Mouse (Mus musculus) hindbrain, postnatal 0 days (tissue): ENCODE data around the gene Kng2. TPM values are rescaled to one million over a fixed set of nuclear protein-coding genes. Genes with fewer than 3 reads are reported as not detected.
"Not testable (repeated sequence)": the region's sequence is repeated elsewhere in the genome, so short reads cannot be mapped to it uniquely, and the experiment has no call there.

ENCODE experiments used
- ATAC-seq: fragments of 200-750 bp; cut with Nextera tagmentation; 2 replicates; pipeline ENCODE4 v1.8.0; 2017; ENCODE audit warnings: mild to moderate bottlenecking, moderate TSS enrichment, moderate library complexity
- DNase-seq: peaks from one replicate; pipeline ENCODE4 v3.0.0-alpha.2; 2015; ENCODE audit warnings: low spot score
- H3K27ac ChIP-seq: fragments of 300-500 bp; sonication (generic); 2 replicates; pipeline ENCODE4 v1.5.1; 2014; ENCODE audit warnings: mild to moderate bottlenecking
- H3K27me3 ChIP-seq: fragments of 300-500 bp; sonication (generic); 2 replicates; pipeline ENCODE4 v1.6.1; 2014; ENCODE audit warnings: low read length, mixed read lengths; ENCODE audit not compliant: insufficient read depth
- H3K36me3 ChIP-seq: fragments of 300-500 bp; sonication (generic); 2 replicates; pipeline ENCODE4 v1.6.1; 2014; ENCODE audit warnings: low read length, mixed read lengths; ENCODE audit not compliant: insufficient read depth
- H3K4me1 ChIP-seq: fragments of 300-500 bp; sonication (generic); 2 replicates; pipeline ENCODE4 v1.6.1; 2014; ENCODE audit warnings: antibody characterized with exemption, low read length, mixed read lengths; ENCODE audit not compliant: insufficient read depth
- H3K4me2 ChIP-seq: fragments of 300-500 bp; sonication (generic); 2 replicates; pipeline ENCODE4 v1.6.1; 2014; ENCODE audit warnings: low read depth, mild to moderate bottlenecking, low read length, moderate library complexity, mixed read lengths
- H3K4me3 ChIP-seq: fragments of 300-500 bp; sonication (generic); 2 replicates; pipeline ENCODE4 v1.5.1; 2014; ENCODE audit warnings: low read length
- H3K9ac ChIP-seq: fragments of 300-500 bp; sonication (generic); replicated peaks from 2 replicates; pipeline ENCODE4 v1.6.1; 2014; ENCODE audit warnings: mild to moderate bottlenecking, low read length, moderate library complexity, mixed read lengths
- H3K9me3 ChIP-seq: fragments of 300-500 bp; sonication (generic); 2 replicates; pipeline ENCODE4 v1.6.1; 2016; ENCODE audit warnings: low read length, mixed read lengths
- CTCF ChIP-seq: IDR thresholded peaks from 2 replicates; pipeline ENCODE4 v1.5.1; 2016; ENCODE audit warnings: antibody characterized with exemption, control low read depth, low read depth
- WGBS: fragments of 180-500 bp; shearing (Covaris S2); extraction: QIAGEN DNeasy Blood & Tissue Kit; methylation state at CpG from one replicate; pipeline ENCODE4 v1.1.7; 2014; 5-methylcytosine and 5-hydroxymethylcytosine counted together
- polyA plus RNA-seq: library from polyadenylated mRNA; unstranded; fragments of >200 nt; fragmentation: Nextera tagmentation; extraction: Ambion mirVana; gene quantifications from 2 replicates; pipeline ENCODE4 v1.2.1, GENCODE M21; 2015
- total RNA-seq: library from RNA; depleted of rRNA; stranded (reverse); fragments of >200 nt; gene quantifications from 2 replicates; pipeline ENCODE4 v1.2.3, GENCODE M21; 2014

Kng2 gene
- total and polyA plus RNA-seq, 2 experiments from 2014 or later = 0.11 TPM; not detected in 1

- Histone ChIP-seq H3K4me1 (no peaks in the 10 kb centered on the region), H3K4me3 (no peak overlapping the region), H3K9ac (no peak overlapping the region), H3K9me3 (no peaks in the 10 kb centered on the region), H3K27ac (no peak overlapping the region), H3K36me3 (no peaks in the 10 kb centered on the region), H3K27me3 (no peaks in the 10 kb centered on the region), H3K4me2 (no peak overlapping the region)
- DNase-seq (no peak), ATAC-seq (no peak)
- TF ChIP-seq CTCF = no peak
- 76% methylated on average over 4 of the region's 4 CpGs for WGBS
Measured at GRCm38 (mm10) chr16:23039281-23039680, 10.0 kb upstream of the Kng2 start.

DNA sequence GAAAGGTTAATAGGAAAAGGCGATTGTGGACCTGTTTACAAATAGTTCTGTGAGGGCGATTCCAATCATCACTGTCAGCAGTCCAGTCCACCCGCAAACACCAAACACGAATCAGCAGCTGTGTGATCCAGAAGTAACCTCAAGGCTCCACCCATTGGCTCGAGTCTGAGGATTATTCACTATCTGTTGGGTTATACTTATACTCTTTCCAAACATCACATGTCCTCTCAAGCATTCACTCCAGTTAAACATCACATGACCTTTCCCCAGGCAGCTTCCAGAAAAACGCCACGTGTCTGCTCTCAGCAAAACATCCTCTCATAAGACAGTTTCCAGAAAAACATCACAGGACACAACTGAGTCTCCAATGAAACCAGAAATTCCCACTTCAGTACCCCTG lies 8.5 kb upstream of the Kng2 start:
- H3K27me3 ChIP-seq = no peaks in the 10 kb centered on the region
- no peak overlapping the region for H3K4me3 ChIP-seq
- no peak overlapping the region for H3K9ac ChIP-seq
- no peak for DNase-seq
- no peak for TF ChIP-seq CTCF
- ATAC-seq = no peak
- no peak overlapping the region for H3K4me2 ChIP-seq
- H3K36me3 ChIP-seq = no peaks in the 10 kb centered on the region
- no peak overlapping the region for H3K27ac ChIP-seq
- WGBS = 89% methylated on average over 7 of the region's 7 CpGs
- no peaks in the 10 kb centered on the region for H3K4me1 ChIP-seq
- H3K9me3 ChIP-seq = no peaks in the 10 kb centered on the region

DNA sequence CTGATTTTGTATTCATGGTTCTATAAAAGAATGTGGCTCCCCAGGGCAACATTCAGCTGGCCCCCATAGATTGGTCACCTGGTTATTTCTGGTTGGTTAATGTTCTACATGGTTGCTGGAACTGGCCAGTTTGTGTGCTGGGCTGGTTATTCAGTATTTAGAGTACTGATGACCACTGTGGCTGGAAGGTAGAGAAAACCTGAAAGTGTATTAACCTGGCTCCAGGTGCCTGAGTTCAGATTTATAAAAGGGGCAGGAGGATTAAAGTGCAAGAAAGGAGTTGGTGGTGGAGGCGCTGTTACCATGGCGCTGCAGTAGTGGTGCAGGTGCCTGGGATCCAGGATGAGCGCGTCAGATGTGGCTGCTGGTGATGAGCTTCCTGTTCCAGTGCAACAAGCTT lies 4.4 kb upstream of the Kng2 start:
- no peaks in the 10 kb centered on the region for H3K36me3 ChIP-seq
- no peak for TF ChIP-seq CTCF

DNA sequence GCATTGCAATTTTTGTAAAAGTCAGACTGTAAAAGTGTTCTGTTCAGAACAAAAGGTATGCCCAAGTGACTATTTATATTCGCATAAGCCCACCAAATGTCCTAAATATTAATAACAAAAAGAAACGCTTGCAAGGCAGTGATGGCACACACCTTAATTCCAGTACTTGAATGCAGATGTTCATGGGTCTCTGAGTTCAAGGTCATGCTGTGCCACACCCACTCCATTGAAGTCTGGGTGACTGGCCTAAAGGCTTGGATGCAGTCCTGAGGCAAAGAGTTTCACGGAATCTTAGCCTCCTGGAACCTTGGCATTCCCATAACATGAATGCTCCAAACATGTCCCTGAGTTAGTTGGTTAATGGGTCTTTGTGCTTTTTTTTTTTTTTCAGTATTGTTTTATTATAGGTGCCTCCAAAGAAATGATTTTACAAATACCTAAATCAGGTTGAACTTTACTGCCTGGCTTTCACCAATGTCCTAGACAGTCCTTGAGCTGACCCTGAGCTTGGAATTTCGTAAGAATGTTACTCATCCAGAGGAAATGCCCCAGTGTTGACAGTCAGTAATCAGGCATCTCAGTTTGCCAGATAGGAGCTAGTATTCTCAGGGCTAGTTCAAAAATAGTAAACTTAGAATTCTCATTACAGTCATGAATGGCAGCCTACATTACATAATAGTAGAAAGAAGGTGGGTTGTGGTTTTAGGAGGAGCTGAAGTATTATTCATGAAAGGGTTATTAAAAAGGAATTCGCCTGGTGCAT lies 1.6 kb upstream of the Kng2 start:
- no peak for TF ChIP-seq CTCF
- Histone ChIP-seq H3K27ac (no peak overlapping the region), H3K4me1 (no peaks in the 10 kb centered on the region), H3K4me3 (no peak overlapping the region), H3K4me2 (no peak overlapping the region), H3K36me3 (no peaks in the 10 kb centered on the region), H3K9ac (no peak overlapping the region), H3K27me3 (no peaks in the 10 kb centered on the region), H3K9me3 (no peaks in the 10 kb centered on the region)
- WGBS = 87% methylated on average over 5 of the region's 5 CpGs
- ATAC-seq (no peak), DNase-seq (no peak)

More for the DNA sequence above, 4.4 kb upstream of the Kng2 start:
- DNase-seq (no peak), ATAC-seq (no peak)
- H3K4me2 ChIP-seq = no peak overlapping the region
- H3K4me1 ChIP-seq = no peaks in the 10 kb centered on the region
- H3K9me3 ChIP-seq = no peaks in the 10 kb centered on the region
- 100% methylated on average over 4 of the region's 4 CpGs for WGBS
- no peak overlapping the region for H3K27ac ChIP-seq
- no peak overlapping the region for H3K4me3 ChIP-seq
- no peaks in the 10 kb centered on the region for H3K27me3 ChIP-seq
- H3K9ac ChIP-seq = no peak overlapping the region

- 63% methylated on average over 3 of the region's 3 CpGs for WGBS
- not testable (repeated sequence) for DNase-seq, H3K27me3 ChIP-seq, H3K9me3 ChIP-seq, H3K27ac ChIP-seq, H3K4me3 ChIP-seq, ATAC-seq, H3K9ac ChIP-seq, H3K36me3 ChIP-seq, H3K4me2 ChIP-seq, H3K4me1 ChIP-seq
Measured at GRCm38 (mm10) chr16:23027341-23027740, 1.9 kb downstream of the Kng2 start.

GRCm38 (mm10) chr16:23026582-23026981 lies 2.7 kb downstream of the Kng2 start:
- no peak for TF ChIP-seq CTCF
- Histone ChIP-seq H3K4me3 (no peak overlapping the region), H3K4me2 (no peak overlapping the region), H3K27me3 (no peaks in the 10 kb centered on the region), H3K27ac (no peak overlapping the region), H3K9me3 (no peaks in the 10 kb centered on the region), H3K9ac (no peak overlapping the region), H3K4me1 (no peaks in the 10 kb centered on the region), H3K36me3 (no peaks in the 10 kb centered on the region)
- ATAC-seq = no peak
- no peak for DNase-seq

- no peaks in the 10 kb centered on the region for H3K9me3 ChIP-seq
- DNase-seq (no peak), ATAC-seq (no peak)
- H3K4me3 ChIP-seq = no peak overlapping the region
- H3K4me2 ChIP-seq = no peak overlapping the region
- no peaks in the 10 kb centered on the region for H3K36me3 ChIP-seq
- no peaks in the 10 kb centered on the region for H3K4me1 ChIP-seq
- no peak for TF ChIP-seq CTCF
- H3K27me3 ChIP-seq = no peaks in the 10 kb centered on the region
- WGBS = 21% methylated on average over 6 of the region's 6 CpGs
- no peak overlapping the region for H3K9ac ChIP-seq
- H3K27ac ChIP-seq = no peak overlapping the region
Measured at GRCm38 (mm10) chr16:23025111-23025510, 4.2 kb downstream of the Kng2 start.

DNA sequence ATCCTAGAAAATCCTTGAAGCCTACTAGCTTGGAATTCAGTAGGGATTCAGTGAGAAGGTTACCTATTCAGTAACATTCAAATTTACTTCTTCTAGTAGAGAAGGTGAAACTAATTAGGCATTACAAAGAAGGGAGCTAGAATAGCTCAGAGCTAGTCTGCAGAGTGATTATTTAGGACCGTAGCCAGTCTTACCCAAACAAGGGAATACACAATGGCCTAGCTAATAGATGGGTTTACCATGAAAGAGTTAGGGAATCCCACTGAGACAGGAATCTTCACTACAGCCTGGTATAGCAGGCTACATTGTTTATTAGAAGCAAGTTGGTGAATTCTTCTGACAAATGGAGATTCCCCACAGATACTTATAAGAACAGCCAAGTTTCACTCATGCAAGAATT lies 8.7 kb downstream of the Kng2 start:
- not testable (repeated sequence) for H3K9ac ChIP-seq, ATAC-seq, H3K4me3 ChIP-seq, H3K36me3 ChIP-seq, H3K9me3 ChIP-seq, H3K27me3 ChIP-seq, H3K4me1 ChIP-seq, H3K4me2 ChIP-seq, DNase-seq, H3K27ac ChIP-seq
- WGBS = 19% methylated on average over 1 of the region's 1 CpGs

GRCm38 (mm10) chr16:23014645-23015044 lies 14.6 kb downstream of the Kng2 start:
- H3K4me1 ChIP-seq, H3K4me3 ChIP-seq, H3K27me3 ChIP-seq, H3K4me2 ChIP-seq, H3K9ac ChIP-seq, H3K36me3 ChIP-seq, H3K27ac ChIP-seq, H3K9me3 ChIP-seq: not testable (repeated sequence)
- WGBS = 30% methylated on average over 8 of the region's 8 CpGs
- ATAC-seq (peak; percentile 64), DNase-seq (peak; percentile 51)

DNA sequence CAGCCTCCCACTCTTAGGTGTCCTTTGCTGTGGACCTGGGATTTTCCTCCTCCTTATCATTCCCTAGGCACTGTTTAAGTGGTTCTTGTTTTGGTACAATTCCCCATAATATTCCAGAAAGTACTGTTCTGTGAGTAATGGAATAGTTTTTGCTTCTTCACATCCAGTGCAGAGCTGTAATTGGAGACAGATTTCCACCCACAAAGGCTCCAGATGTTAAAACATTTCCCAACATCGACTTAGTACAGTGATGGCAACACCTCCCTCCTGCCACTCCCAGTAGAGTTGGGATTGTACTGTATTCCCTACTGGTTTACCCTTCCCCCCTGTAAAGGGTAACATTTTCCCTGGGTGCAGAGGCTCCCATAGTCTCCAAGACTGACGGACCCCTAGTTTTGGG lies 15.5 kb downstream of the Kng2 start:
- not testable (repeated sequence) for H3K4me3 ChIP-seq, ATAC-seq, DNase-seq, H3K9me3 ChIP-seq, H3K36me3 ChIP-seq, H3K4me2 ChIP-seq, H3K27ac ChIP-seq, H3K9ac ChIP-seq, H3K27me3 ChIP-seq, H3K4me1 ChIP-seq
- 78% methylated on average over 2 of the region's 2 CpGs for WGBS
